Mouse (Mus musculus): Measurements from ENCODE around the gene Pcgf1. TPM values are rescaled to one million over a fixed set of nuclear protein-coding genes. Genes with fewer than 3 reads are reported as not detected.

The Pcgf1 gene
- 10 to 100 TPM in 1 of 2 experiments, 1 to 10 TPM in 1; 8.6 to 10.1 TPM for total RNA-seq (2021)

- intact Hi-C loops (cut with DNase I), result loop anchor here (1.0 kb wide), 3 partner anchors 23 to 81 kb away; partner anchors contain the start of genes Aup1, Ccdc142 and Gm42688
- DNase-seq, result no peak
These were observed at the start of gene Pcgf1 for GRCm38 (mm10) chr6:83077630-83078323. Pcgf1 (plus strand) TSS chr6:83077869.

- intact Hi-C loops (cut with DNase I), result no loop called here
- no peak for DNase-seq
These were observed 47.9 kb upstream of the Pcgf1 start for GRCm38 (mm10) chr6:83029777-83030176.

GRCm38 (mm10) chr6:83031111-83031510 is 46.6 kb upstream of the Pcgf1 start:
- intact Hi-C loops (cut with DNase I), result no loop called here

GRCm38 (mm10) chr6:83031921-83032590 is 45.6 kb upstream of the Pcgf1 start:
- intact Hi-C loops (cut with DNase I), result loop anchor here (2.0 kb wide), 1 partner anchor 35 kb away; no protein-coding TSS in a partner anchor
- no peak for DNase-seq

More at GRCm38 (mm10) chr6:83031111-83031510, 46.6 kb upstream of the Pcgf1 start:
- DNase-seq, result no peak

- no peak for DNase-seq
- intact Hi-C loops (cut with DNase I), result loop anchor here (2.0 kb wide), 1 partner anchor 36 kb away; no protein-coding TSS in a partner anchor
These were observed 44.9 kb upstream of the Pcgf1 start for GRCm38 (mm10) chr6:83032769-83033191.

- peak; percentile 74 to 80 for DNase-seq
- intact Hi-C loops (cut with DNase I), result loop anchor here (2.0 kb wide), 1 partner anchor 37 kb away; no protein-coding TSS in a partner anchor
These were observed 44.2 kb upstream of the Pcgf1 start, which contains the start of the genes Dok1 and Loxl3 for GRCm38 (mm10) chr6:83033249-83034185. Dok1 (minus strand) TSS chr6:83033471. Loxl3 (plus strand) TSS chr6:83034173.

GRCm38 (mm10) chr6:83034463-83035055 is 43.1 kb upstream of the Pcgf1 start:
- no peak for DNase-seq
- intact Hi-C loops (cut with DNase I), result no loop called here

- intact Hi-C loops (cut with DNase I), result no loop called here
- no peak for DNase-seq
These were observed 40.5 kb upstream of the Pcgf1 start for GRCm38 (mm10) chr6:83037188-83037587.

GRCm38 (mm10) chr6:83038496-83039012 is 39.1 kb upstream of the Pcgf1 start:
- intact Hi-C loops (cut with DNase I), result no loop called here

GRCm38 (mm10) chr6:83040601-83041000 is 37.1 kb upstream of the Pcgf1 start:
- intact Hi-C loops (cut with DNase I), result no loop called here
- DNase-seq, result no peak

More at GRCm38 (mm10) chr6:83038496-83039012, 39.1 kb upstream of the Pcgf1 start:
- DNase-seq, result peak; percentile 90 to 96

- no peak for DNase-seq
- intact Hi-C loops (cut with DNase I), result no loop called here
These were observed 34.1 kb upstream of the Pcgf1 start for GRCm38 (mm10) chr6:83043561-83043960.

GRCm38 (mm10) chr6:83043993-83044392 is 33.7 kb upstream of the Pcgf1 start:
- DNase-seq, result no peak
- intact Hi-C loops (cut with DNase I), result no loop called here

- intact Hi-C loops (cut with DNase I), result no loop called here
- DNase-seq, result peak; percentile 38 to 39
These were observed 32.9 kb upstream of the Pcgf1 start for GRCm38 (mm10) chr6:83044742-83045141.

- no peak for DNase-seq
- intact Hi-C loops (cut with DNase I), result no loop called here
These were observed 28.3 kb upstream of the Pcgf1 start for GRCm38 (mm10) chr6:83049367-83049766.

GRCm38 (mm10) chr6:83053136-83053960 is 24.3 kb upstream of the Pcgf1 start:
- peak; percentile 32 to 36 for DNase-seq
- intact Hi-C loops (cut with DNase I), result loop anchor here (5.0 kb wide), 1 partner anchor 364 kb away; no protein-coding TSS in a partner anchor

- intact Hi-C loops (cut with DNase I), result loop anchor here (1.0 to 5.0 kb wide), 4 partner anchors 24 to 363 kb away; partner anchors contain the start of genes Ccdc142 and Gm42688
- DNase-seq, result peak; percentile 95
These were observed 23.4 kb upstream of the Pcgf1 start, which contains the start of gene Aup1 for GRCm38 (mm10) chr6:83054074-83054851. Aup1 (plus strand) TSS chr6:83054521.

- intact Hi-C loops (cut with DNase I), result loop anchor here (1.0 to 5.0 kb wide), 4 partner anchors 23 to 362 kb away; partner anchors contain the start of genes Ccdc142 and Gm42688
- no peak for DNase-seq
These were observed 22.7 kb upstream of the Pcgf1 start, which contains the start of gene Htra2 for GRCm38 (mm10) chr6:83054871-83055431. Htra2 (minus strand) TSS chr6:83055273.

Measured in heart, postnatal 36 days (tissue).